Mouse (Mus musculus) right cerebral cortex, postnatal 10 days (tissue): ENCODE data around the gene Olfr659.

Source experiments
- DNase-seq, 2 experiments: peaks; one replicate each; pipeline ENCODE4 v3.0.0; 2021; ENCODE audit warnings: low spot score in 2 of 2

The Olfr659 gene

DNA sequence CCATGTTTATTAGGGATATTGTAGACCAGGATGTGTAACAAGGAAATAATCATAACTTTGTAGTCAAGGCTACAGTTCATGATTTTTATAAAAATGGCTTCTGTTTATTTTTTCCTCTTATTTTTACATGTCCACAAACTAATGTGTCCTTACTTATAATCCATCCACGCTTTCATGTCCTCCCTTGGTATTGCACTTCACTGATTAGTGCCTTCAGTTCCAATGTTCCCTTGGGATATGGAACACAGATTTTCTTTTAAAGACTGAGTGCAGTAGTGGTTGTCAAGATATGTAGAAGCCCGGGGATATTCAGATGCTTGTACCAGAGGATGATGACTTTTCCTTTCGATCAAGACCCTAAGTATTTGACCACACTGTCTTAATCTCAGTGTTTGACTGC lies at the start of gene Olfr659:
Olfr659 (plus strand) TSS at position 301 of the 400 bp plus-strand sequence.
- DNase-seq = no peak

GRCm38 (mm10) chr7:104624494-104624893 lies 42.1 kb upstream of the Olfr659 start, which contains the start of gene Olfr657:
Gene Olfr657 (plus strand): TSS chr7:104624794.
- DNase-seq = no peak

DNA sequence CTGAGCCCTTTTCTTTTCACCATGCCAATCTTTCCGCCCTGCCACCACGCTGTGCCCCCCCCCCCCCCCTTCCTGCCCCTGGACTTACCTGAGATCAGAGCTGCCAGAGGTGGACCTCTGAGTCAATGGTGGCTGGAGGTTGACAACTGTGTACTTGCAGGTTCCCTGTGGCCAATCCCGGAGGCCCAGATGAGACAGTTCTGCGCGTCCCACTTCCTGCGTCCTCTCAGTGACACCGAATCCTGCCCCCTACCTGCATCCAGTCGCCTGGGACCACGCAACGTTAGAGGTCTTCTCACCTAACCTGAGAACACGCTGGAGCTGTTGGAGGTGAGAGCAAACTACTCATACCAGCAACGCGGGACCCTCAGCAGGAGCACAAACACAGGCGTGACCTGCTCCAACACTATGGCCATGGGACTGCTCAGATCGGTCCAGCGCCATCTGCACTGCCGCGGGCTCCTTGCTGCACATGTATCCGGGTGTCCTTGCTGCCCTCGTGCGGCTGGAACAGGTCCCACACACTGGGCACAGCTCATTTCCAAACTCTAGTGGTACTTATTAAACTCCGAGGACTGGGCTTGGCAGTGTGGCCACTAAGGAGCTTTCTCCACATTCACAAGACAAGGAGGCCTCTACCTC lies 19.6 kb upstream of the Olfr659 start, which contains the start of gene Olfr658:
Olfr658 (minus strand) TSS at position 465 of the 642 bp plus-strand sequence.
- peak; percentile 43 to 56 for DNase-seq

- DNase-seq = no peak
Observed at GRCm38 (mm10) chr7:104686201-104686600, 19.6 kb downstream of the Olfr659 start, which contains the start of gene Olfr661. Gene Olfr661 (plus strand): TSS chr7:104686501.
